ENCODE assay signal across 10 mouse cellular contexts in the genomic region with DNA sequence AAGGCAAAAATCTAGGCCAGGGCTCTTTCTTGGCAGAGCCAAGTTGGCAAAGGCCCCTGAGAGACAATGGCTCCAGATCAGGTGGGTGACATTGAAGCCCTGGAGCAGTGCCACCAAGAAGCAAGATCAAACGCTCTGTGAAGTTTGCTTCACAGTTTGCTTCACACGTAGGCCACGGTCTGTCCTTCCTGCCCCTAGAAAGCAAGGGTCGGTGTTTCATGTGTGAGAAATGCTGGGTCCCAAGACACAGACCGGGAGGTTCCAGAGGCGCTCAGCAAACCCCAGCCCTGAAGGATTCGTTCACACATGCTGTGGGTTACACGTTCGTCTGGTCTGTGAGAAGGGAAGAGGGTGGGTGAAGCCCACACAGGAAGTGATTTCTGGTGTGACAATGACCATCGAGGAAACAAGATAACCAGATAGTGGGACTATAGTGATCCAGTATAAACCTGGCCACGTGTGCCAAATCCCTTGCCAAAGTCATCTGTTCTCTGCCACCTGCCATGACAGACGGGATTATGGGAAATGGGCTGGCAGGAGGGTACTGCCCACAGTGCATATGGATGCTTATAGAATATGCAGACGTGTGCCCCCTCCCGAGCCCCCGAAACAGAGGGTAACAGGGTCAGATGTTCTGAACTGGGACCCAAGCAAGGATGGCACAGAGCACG. TPM values are rescaled to one million over a fixed set of nuclear protein-coding genes. Genes with fewer than 3 reads are reported as not detected.
DNase-seq lines count a peak whose midpoint lies in the region; ATAC-seq lines count a peak whose summit lies in the region.
"Had no signal": no experiment of that assay in that cellular context is flagged by ENCODE, and none has a peak within 500 bp of the region (broad histone marks: within the 10 kb centered on the region; RNA-seq: fewer than 3 reads in every experiment).

No protein-coding gene starts in this region.

- DNase-seq in CD4-positive, CD25-positive, alpha-beta regulatory T cell, adult 2 months (ENCODE audit: low read depth, low spot score) = peak; percentile 57
- peak; percentile 64 for DNase-seq in 416B (ENCODE audit: low read depth)
- peak; percentile 48 to 64 for DNase-seq in cerebellum, postnatal 25 days
- DNase-seq in ovary, adult 18-20 months (ENCODE audit: low spot score) = no peak
- DNase-seq in Muller cell, postnatal 12 days (ENCODE audit: inconsistent ontology term) = no peak

- H3K36me3 ChIP-seq in hindbrain, embryonic 13.5 days = no peaks in the 10 kb centered on the region
- H3K36me3 ChIP-seq in hindbrain, embryonic 16.5 days (ENCODE audit: control insufficient read depth, insufficient read depth, low read length) = no peaks in the 10 kb centered on the region
- H3K36me3 ChIP-seq: embryonic facial prominence, embryonic 12.5 days had no signal

- no peak overlapping the region for H3K4me3 ChIP-seq in hindbrain, embryonic 13.5 days
- no peak overlapping the region for H3K4me3 ChIP-seq in hindbrain, embryonic 16.5 days (ENCODE audit: low read length)
- H3K4me3 ChIP-seq: embryonic facial prominence, embryonic 12.5 days had no signal

- ATAC-seq in CD4-positive, CD25-positive, alpha-beta regulatory T cell, adult 4 months = no peak
- ATAC-seq in hindbrain, embryonic 13.5 days (ENCODE audit: low FRiP score) = no peak
- no peak for ATAC-seq in hindbrain, embryonic 16.5 days

- 84% methylated on average over 16 of the region's 16 CpGs for WGBS in hindbrain, embryonic 13.5 days
- 83% methylated on average over 16 of the region's 16 CpGs for WGBS in hindbrain, embryonic 16.5 days

- H3K9ac ChIP-seq in hindbrain, embryonic 13.5 days = no peak overlapping the region
- H3K9ac ChIP-seq in hindbrain, embryonic 16.5 days (ENCODE audit: low read depth, low read length) = no peak overlapping the region
- H3K9ac ChIP-seq: embryonic facial prominence, embryonic 12.5 days had no signal

- H3K4me1 ChIP-seq in hindbrain, embryonic 13.5 days (replicated peaks) = peaks cover 33% of the 10 kb centered on the region
- peaks cover 12% of the 10 kb centered on the region for H3K4me1 ChIP-seq in hindbrain, embryonic 16.5 days (ENCODE audit: control insufficient read depth, insufficient read depth, low read depth, low read length)

- peak overlapping the region; percentile 9; the same call in 1 of the 2 replicates for H3K27ac ChIP-seq in hindbrain, embryonic 13.5 days
- no peak overlapping the region for H3K27ac ChIP-seq in hindbrain, embryonic 16.5 days (ENCODE audit: low read depth, low read length)
- H3K27ac ChIP-seq: embryonic facial prominence, embryonic 12.5 days had no signal

- H3K27me3 ChIP-seq in hindbrain, embryonic 13.5 days = no peaks in the 10 kb centered on the region
- no peaks in the 10 kb centered on the region for H3K27me3 ChIP-seq in hindbrain, embryonic 16.5 days (replicated peaks; ENCODE audit: control insufficient read depth, insufficient read depth, low read length)
- H3K27me3 ChIP-seq: embryonic facial prominence, embryonic 12.5 days had no signal

- no peak overlapping the region for H3K4me2 ChIP-seq in hindbrain, embryonic 13.5 days
- no peak overlapping the region for H3K4me2 ChIP-seq in hindbrain, embryonic 16.5 days (ENCODE audit: low read length)
- H3K4me2 ChIP-seq: embryonic facial prominence, embryonic 12.5 days; heart, embryonic 11.5 days had no signal

- H3K9me3 ChIP-seq in hindbrain, embryonic 13.5 days = no peaks in the 10 kb centered on the region
- no peaks in the 10 kb centered on the region for H3K9me3 ChIP-seq in hindbrain, embryonic 16.5 days (ENCODE audit: control insufficient read depth, low read length)
- H3K9me3 ChIP-seq: embryonic facial prominence, embryonic 12.5 days had no signal

RNA-seq across cellular contexts. Expression of gene Smad3, which starts 37.9 kb away (rescaled TPM):
- 10 to 100 TPM; 15.6 to 36.9 TPM for polyA plus RNA-seq in CD4-positive, CD25-positive, alpha-beta regulatory T cell, adult 4 months (2017; shearing (Covaris generic))
- 11.9 and 12.0 TPM in 2 replicates for polyA plus RNA-seq in hindbrain, embryonic 13.5 days (2015; fragmentation: Nextera tagmentation; extraction: Ambion mirVana)
- 7.7 and 9.3 TPM in 2 replicates for polyA plus RNA-seq in hindbrain, embryonic 16.5 days (2015; fragmentation: Nextera tagmentation; extraction: Ambion mirVana)

Comparison
In these comparisons a context has a peak if more than half of its experiments do, and no peak if none do; other contexts are left out.
1. DNase-seq: peak in CD4-positive, CD25-positive, alpha-beta regulatory T cell, adult 2 months (single experiment), 416B (single experiment) and cerebellum, postnatal 25 days (2 of 2); none in ovary, adult 18-20 months (single experiment) and Muller cell, postnatal 12 days (single experiment).